Mouse (Mus musculus): ENCODE measurements around the gene Mmgt2. TPM values are rescaled to one million over a fixed set of nuclear protein-coding genes. Genes with fewer than 3 reads are reported as not detected.

Mmgt2 gene
- total and polyA plus RNA-seq, 2 experiments from 2014 or later, result 22.6 to 23.3 TPM

GRCm38 (mm10) chr11:62635406-62635805 is 13.1 kb upstream of the Mmgt2 start:
- no peak for DNase-seq
- no peak for ATAC-seq
- Histone ChIP-seq H3K4me1 (ENCODE audit: insufficient read depth) (peaks cover 3% of the 10 kb centered on the region), H3K27ac (ENCODE audit: low read depth, low read length) (no peak overlapping the region), H3K4me2 (ENCODE audit: low read depth) (no peak overlapping the region), H3K36me3 (ENCODE audit: insufficient read depth) (no peaks in the 10 kb centered on the region), H3K9ac (no peak overlapping the region), H3K9me3 (ENCODE audit: low read length) (no peaks in the 10 kb centered on the region), H3K4me3 (ENCODE audit: low read depth, low read length) (no peak overlapping the region), H3K27me3 (ENCODE audit: insufficient read depth, low read length) (no peaks in the 10 kb centered on the region)
- no peak for TF ChIP-seq CTCF (IDR thresholded peaks at IDR 0.05; ENCODE audit: low read depth)
- 75% methylated on average over 3 of the region's 3 CpGs for WGBS

DNA sequence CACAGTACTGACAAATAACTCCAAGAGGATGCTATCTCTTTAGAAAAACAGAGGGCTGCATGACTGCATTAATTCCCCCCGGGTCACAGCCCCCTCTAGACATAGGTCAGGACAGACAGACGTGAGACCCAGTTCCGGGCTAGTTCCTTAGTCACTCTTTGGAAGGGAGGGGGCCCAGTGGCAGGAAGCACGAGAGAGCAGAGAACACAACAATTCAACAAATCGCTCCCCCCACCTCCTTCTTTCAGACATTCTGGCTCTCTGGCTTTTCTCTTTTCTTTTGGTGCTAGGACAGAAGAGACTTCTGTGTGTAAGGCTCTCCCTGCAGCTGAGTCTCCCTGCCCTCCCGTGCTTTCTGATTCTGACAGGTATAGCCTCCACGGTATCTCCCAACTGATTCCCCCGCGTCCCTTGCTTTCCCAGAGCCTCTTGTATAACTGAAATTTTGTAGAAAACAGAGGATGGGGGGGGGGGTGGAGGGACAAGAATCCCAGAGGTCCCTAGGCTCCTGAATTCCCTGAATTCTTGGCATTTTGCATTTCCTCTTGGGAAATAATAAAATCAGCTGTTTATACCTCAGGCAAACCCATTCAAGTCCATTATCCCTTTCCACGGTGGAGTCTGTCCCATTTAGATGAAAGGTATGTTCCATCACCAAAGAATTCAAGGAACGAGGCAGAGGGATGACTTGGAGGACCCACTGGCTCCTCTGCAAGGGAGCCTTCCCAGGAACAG is 12.2 kb upstream of the Mmgt2 start:
- Histone ChIP-seq H3K27ac (ENCODE audit: low read depth, low read length) (no peak overlapping the region), H3K36me3 (ENCODE audit: insufficient read depth) (no peaks in the 10 kb centered on the region), H3K4me1 (ENCODE audit: insufficient read depth) (no peaks in the 10 kb centered on the region), H3K9me3 (ENCODE audit: low read length) (no peaks in the 10 kb centered on the region), H3K4me2 (ENCODE audit: low read depth) (no peak overlapping the region), H3K27me3 (ENCODE audit: insufficient read depth, low read length) (no peaks in the 10 kb centered on the region), H3K4me3 (ENCODE audit: low read depth, low read length) (no peak overlapping the region), H3K9ac (no peak overlapping the region; the same call in 1 of the 2 replicates)
- 59% methylated on average over 11 of the region's 11 CpGs for WGBS
- TF ChIP-seq CTCF (IDR thresholded peaks at IDR 0.05; ENCODE audit: low read depth), result no peak
- DNase-seq, result no peak
- no peak for ATAC-seq

DNA sequence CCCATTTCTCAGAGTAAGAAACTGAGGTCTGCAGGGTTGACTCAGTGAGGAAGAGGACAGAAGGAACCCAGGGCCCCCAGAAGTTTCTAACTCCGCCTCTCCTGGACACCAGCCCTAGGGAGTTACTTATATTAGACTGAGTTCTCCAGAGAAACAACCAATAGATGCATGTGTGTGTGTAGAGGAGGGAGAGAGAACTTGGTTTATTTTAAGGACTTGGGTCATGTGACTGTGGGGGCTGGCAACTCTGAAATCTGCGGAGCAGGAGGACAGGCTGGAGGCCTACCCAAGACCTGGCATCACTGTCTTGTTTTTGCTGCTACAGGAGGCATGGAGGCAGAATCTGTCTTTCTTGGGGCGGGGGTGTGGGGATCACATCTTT is 11.6 kb upstream of the Mmgt2 start:
- no peak overlapping the region for H3K9ac ChIP-seq
- no peaks in the 10 kb centered on the region for H3K4me1 ChIP-seq (ENCODE audit: insufficient read depth)
- H3K4me2 ChIP-seq (ENCODE audit: low read depth), result no peak overlapping the region
- no peaks in the 10 kb centered on the region for H3K36me3 ChIP-seq (ENCODE audit: insufficient read depth)
- ATAC-seq (no peak), DNase-seq (no peak)
- 76% methylated on average over 3 of the region's 3 CpGs for WGBS
- TF ChIP-seq CTCF (IDR thresholded peaks at IDR 0.05; ENCODE audit: low read depth), result no peak
- no peak overlapping the region for H3K27ac ChIP-seq (ENCODE audit: low read depth, low read length)
- H3K9me3 ChIP-seq (ENCODE audit: low read length), result no peaks in the 10 kb centered on the region
- no peaks in the 10 kb centered on the region for H3K27me3 ChIP-seq (ENCODE audit: insufficient read depth, low read length)
- H3K4me3 ChIP-seq (ENCODE audit: low read depth, low read length), result no peak overlapping the region

DNA sequence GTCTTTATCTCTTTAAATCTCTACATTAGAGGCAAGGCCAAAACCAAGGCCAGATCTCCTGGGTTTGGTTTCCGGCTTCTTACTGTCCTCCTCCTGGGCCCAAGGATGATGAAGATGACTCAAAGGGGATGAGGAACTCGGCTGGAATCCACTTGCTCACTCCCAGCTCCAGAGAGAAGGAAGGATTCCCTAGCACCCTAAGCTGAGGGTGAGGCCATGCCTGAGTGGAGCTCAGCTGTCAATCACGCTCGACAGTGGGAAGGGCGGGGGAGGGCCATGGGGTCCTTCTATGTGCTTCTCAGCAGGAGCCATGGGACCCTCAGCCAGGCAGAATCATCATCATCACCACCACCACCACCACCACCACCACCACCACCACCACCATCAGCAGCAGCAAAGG is 11.1 kb upstream of the Mmgt2 start:
- DNase-seq, result no peak
- ATAC-seq, result no peak
- H3K9ac ChIP-seq, result no peak overlapping the region

DNA sequence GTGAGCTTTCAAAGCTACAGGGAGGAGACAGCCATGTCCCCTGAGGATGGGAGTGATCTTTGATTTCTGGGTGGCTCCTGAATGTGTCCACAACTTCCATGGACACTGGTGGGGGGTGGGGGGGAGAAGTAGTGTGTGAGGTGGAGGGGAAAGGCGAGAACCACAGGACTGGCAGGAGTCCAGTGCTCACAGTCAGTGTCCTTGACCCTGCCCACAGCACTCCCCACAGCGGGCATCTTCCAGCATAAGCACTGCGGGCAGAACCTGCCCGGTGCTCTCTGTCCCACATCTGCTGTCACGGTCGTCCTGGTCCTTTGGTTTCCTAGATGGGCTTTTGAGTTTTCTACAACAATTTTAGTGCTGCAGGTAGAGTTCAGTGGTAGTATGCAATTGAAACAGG is 10.7 kb upstream of the Mmgt2 start:
- Histone ChIP-seq H3K9me3 (ENCODE audit: low read length) (no peaks in the 10 kb centered on the region), H3K27me3 (ENCODE audit: insufficient read depth, low read length) (no peaks in the 10 kb centered on the region), H3K4me2 (ENCODE audit: low read depth) (no peak overlapping the region), H3K4me3 (ENCODE audit: low read depth, low read length) (no peak overlapping the region), H3K36me3 (ENCODE audit: insufficient read depth) (no peaks in the 10 kb centered on the region), H3K9ac (no peak overlapping the region), H3K27ac (ENCODE audit: low read depth, low read length) (no peak overlapping the region), H3K4me1 (ENCODE audit: insufficient read depth) (no peaks in the 10 kb centered on the region)
- ATAC-seq (no peak), DNase-seq (no peak)
- 84% methylated on average over 6 of the region's 6 CpGs for WGBS
- TF ChIP-seq CTCF (IDR thresholded peaks at IDR 0.05; ENCODE audit: low read depth), result no peak

More for the DNA sequence above, 11.1 kb upstream of the Mmgt2 start:
- Histone ChIP-seq H3K27ac (ENCODE audit: low read depth, low read length) (no peak overlapping the region), H3K27me3 (ENCODE audit: insufficient read depth, low read length) (no peaks in the 10 kb centered on the region), H3K4me1 (ENCODE audit: insufficient read depth) (no peaks in the 10 kb centered on the region), H3K9me3 (ENCODE audit: low read length) (no peaks in the 10 kb centered on the region), H3K36me3 (ENCODE audit: insufficient read depth) (no peaks in the 10 kb centered on the region), H3K4me3 (ENCODE audit: low read depth, low read length) (no peak overlapping the region), H3K4me2 (ENCODE audit: low read depth) (no peak overlapping the region)
- no peak for TF ChIP-seq CTCF (IDR thresholded peaks at IDR 0.05; ENCODE audit: low read depth)
- WGBS, result 83% methylated on average over 5 of the region's 5 CpGs

- ATAC-seq, result no peak
- Histone ChIP-seq H3K27me3 (ENCODE audit: insufficient read depth, low read length) (no peaks in the 10 kb centered on the region), H3K27ac (ENCODE audit: low read depth, low read length) (no peak overlapping the region), H3K4me3 (ENCODE audit: low read depth, low read length) (no peak overlapping the region), H3K4me1 (ENCODE audit: insufficient read depth) (0 out of 2 replicates have a peak, but pooled peaks cover 2% of the 10 kb centered on the region), H3K9ac (no peak overlapping the region), H3K36me3 (ENCODE audit: insufficient read depth) (no peaks in the 10 kb centered on the region), H3K9me3 (ENCODE audit: low read length) (no peaks in the 10 kb centered on the region), H3K4me2 (ENCODE audit: low read depth) (no peak overlapping the region)
- WGBS, result 97% methylated on average over 4 of the region's 4 CpGs
- no peak for TF ChIP-seq CTCF (IDR thresholded peaks at IDR 0.05; ENCODE audit: low read depth)
- no peak for DNase-seq
These were observed 10.1 kb upstream of the Mmgt2 start for GRCm38 (mm10) chr11:62638402-62638801.

DNA sequence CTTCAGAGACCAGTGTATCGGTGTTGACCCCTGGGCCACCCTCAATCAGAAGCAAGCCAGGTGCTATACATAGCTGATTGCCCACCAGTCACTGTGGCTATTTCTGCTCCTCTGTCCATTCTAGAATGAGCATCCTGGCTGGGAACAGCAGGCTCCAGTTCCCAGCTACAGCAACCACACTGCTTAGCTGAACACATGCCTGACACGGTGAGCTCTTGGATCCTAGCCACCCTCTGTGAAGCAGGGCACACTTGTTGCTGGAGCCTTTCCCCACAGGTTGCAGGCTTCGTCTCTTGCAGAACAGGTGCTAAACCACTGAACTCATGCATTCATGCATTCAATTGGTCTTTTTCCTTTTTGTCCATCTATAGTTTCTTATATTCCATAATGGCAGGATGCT is 8.1 kb upstream of the Mmgt2 start:
- Histone ChIP-seq H3K9ac (no peak overlapping the region), H3K4me2 (ENCODE audit: low read depth) (no peak overlapping the region), H3K36me3 (ENCODE audit: insufficient read depth) (no peaks in the 10 kb centered on the region), H3K27ac (ENCODE audit: low read depth, low read length) (no peak overlapping the region), H3K27me3 (ENCODE audit: insufficient read depth, low read length) (no peaks in the 10 kb centered on the region), H3K4me1 (ENCODE audit: insufficient read depth) (peaks cover 11% of the 10 kb centered on the region; the same call in 1 of the 2 replicates), H3K9me3 (ENCODE audit: low read length) (no peaks in the 10 kb centered on the region), H3K4me3 (ENCODE audit: low read depth, low read length) (no peak overlapping the region)
- no peak for DNase-seq
- no peak for TF ChIP-seq CTCF (IDR thresholded peaks at IDR 0.05; ENCODE audit: low read depth)
- ATAC-seq, result no peak
- WGBS, result 65% methylated on average over 3 of the region's 3 CpGs
